Mouse (Mus musculus) olfactory bulb, adult 2 months (tissue): ENCODE measurements around the gene 1700001C19Rik. TPM values are rescaled to one million over a fixed set of nuclear protein-coding genes. Genes with fewer than 3 reads are reported as not detected.

ENCODE experiments used
- H3K27ac ChIP-seq: fragments of 200-500 bp; 2 replicates; pipeline ENCODE4 v1.5.1; 2012; ENCODE audit warnings: low read depth, low read length; ENCODE audit not compliant: insufficient read depth
- H3K4me1 ChIP-seq: fragments of 200-500 bp; 2 replicates; pipeline ENCODE4 v1.6.1; 2012; ENCODE audit warnings: low read length; ENCODE audit not compliant: control insufficient read depth, insufficient read depth
- H3K4me3 ChIP-seq: fragments of 200-500 bp; 2 replicates; pipeline ENCODE4 v1.5.1; 2012; ENCODE audit warnings: mild to moderate bottlenecking, low read depth, low read length, moderate library complexity; ENCODE audit not compliant: insufficient read depth
- CTCF ChIP-seq: fragments of 200-500 bp; IDR thresholded peaks from 2 replicates; pipeline ENCODE4 v1.5.1; 2012; ENCODE audit warnings: low read depth, mild to moderate bottlenecking, low read length, moderate library complexity; ENCODE audit not compliant: insufficient read depth
- POLR2A ChIP-seq: fragments of 200-500 bp; IDR thresholded peaks from 2 replicates; pipeline ENCODE4 v1.6.1; 2012; ENCODE audit warnings: mild to moderate bottlenecking, low read depth, low read length, moderate library complexity; ENCODE audit not compliant: insufficient read depth
- WGBS: fragments of 180-500 bp; shearing (Covaris S2); methylation state at CpG from one replicate; pipeline ENCODE4 v1.1.7; 2018; 5-methylcytosine and 5-hydroxymethylcytosine counted together
- polyA plus RNA-seq: library from polyadenylated mRNA; stranded (reverse); fragments of >200 nt; gene quantifications from 2 replicates; pipeline ENCODE4 v1.2.4, GENCODE M21; 2012; ENCODE audit warnings: low replicate concordance; ENCODE audit not compliant: missing spikeins, insufficient read depth, insufficient read length

1700001C19Rik gene
- polyA plus RNA-seq, 1 experiment, result not detected

DNA sequence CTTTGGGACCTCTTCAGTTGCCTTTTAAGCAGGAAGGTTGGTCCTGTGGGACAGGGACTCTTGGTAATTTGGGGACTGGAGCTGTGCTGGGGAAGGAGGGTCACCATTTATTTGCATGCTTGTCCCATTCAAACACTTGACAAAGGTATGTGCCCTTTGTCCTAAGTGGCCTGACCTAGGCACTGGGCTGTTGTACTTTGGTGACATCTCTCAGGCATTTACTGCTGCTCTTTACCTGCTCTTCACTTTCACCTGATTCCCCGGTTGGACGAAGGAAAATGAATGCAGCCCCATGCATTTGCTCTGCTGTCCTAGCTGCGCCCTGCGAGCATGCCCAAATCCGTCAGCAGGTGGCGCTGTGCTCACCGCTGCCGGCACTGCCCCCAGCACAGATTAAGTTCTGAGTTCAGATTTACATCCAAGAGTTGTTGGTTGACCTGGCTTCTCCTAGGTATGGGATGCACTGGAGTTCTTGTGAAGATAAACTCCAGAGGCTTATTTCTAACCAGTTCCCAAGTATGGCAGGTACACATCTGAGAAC is 36.3 kb upstream of the 1700001C19Rik start:
- TF ChIP-seq POLR2A (no peak), CTCF (peak; percentile 57; the same call in 1 of the 2 replicates)
- H3K4me3 ChIP-seq, result no peak overlapping the region
- peaks cover 6% of the 10 kb centered on the region for H3K4me1 ChIP-seq
- 16% methylated on average over 8 of the region's 8 CpGs for WGBS
- no peak overlapping the region for H3K27ac ChIP-seq

DNA sequence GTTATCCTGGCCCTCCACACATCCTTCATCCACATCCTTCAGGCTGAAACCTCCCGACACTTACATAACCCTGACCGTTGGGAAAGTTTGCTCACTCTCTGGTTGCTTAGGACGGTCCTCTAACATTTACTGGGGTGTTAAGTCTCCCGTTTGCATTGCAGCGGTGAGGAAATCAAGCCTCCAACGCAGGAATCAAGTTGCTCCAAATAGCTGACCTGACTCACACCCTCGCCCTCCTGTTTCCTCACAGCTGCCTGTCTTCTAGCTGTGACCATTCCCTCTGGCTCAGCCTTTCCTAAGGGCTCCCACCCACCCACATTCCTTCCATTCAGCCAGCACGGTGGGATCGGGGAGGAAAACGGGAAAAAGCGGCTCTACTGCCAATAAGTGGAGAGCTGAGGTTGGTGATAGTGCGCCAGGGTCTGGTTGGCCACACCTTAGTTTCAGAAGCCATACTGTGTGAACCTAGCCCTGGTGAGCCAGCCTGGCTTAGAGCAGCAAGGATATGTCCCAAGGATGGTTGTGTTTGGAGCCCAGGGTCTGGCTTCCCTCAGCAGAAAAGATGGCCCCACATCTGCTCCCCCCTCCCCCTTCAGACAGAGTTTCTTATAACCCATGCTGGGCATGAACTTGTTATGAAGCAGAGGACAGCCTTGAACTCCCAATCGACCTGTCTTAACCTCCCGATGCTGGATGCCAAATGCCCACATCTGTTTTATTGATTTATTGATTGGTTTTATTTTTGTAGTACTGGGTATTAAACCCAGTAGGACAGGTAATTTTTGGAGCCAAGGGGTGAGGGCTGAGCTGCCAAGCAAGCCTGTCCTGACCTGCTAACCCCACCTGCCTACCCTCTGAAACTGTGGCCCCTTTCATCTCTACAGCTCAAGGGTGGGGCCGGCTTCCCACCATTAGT is 35.5 kb upstream of the 1700001C19Rik start:
- TF ChIP-seq POLR2A, result no peak
- no peak for TF ChIP-seq CTCF
- Histone ChIP-seq H3K27ac (no peak overlapping the region), H3K4me1 (peaks cover 8% of the 10 kb centered on the region), H3K4me3 (no peak overlapping the region)
- 62% methylated on average over 15 of the region's 15 CpGs for WGBS

DNA sequence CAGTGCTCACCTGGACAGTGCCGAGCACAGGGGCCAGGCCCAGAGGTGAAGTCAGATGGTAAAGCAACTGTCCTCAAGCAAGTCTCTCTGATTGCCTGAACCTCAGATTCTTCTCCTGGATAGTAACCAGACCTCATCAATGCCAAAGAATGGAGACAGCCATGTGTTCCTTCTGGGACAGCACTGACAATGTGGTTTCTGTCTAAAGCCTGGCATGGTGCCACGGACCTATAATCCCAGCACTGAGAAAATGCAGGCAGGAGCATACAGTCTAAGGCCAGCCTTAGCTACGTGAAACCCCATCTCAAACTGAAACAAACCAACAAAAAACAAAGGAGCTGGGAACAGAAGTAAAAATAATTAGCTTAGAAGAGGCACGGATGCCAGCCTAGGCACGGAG is 33.5 kb upstream of the 1700001C19Rik start:
- H3K4me3 ChIP-seq, result no peak overlapping the region
- TF ChIP-seq CTCF (no peak), POLR2A (no peak)
- no peak overlapping the region for H3K27ac ChIP-seq
- 63% methylated on average over 5 of the region's 5 CpGs for WGBS
- peaks cover 8% of the 10 kb centered on the region for H3K4me1 ChIP-seq

DNA sequence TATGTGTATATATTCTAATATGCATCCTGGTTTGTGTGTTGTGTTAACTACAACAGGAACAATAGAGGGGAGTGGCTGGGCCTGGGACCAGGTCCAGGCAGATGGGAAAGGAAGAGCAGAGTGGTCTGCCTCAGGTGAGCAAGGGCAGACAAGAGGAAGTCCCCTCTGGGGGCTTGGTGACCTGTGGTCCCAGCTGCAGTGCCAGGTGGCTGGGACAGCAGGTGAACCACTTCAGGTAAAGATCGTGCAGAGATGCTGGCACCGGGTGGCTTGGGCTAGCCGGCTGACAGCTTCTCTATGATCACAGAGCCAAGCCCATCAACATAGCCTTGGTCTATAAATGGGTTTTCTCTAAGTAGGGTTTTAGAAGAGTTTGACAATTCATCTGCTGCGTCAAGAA is 32.9 kb upstream of the 1700001C19Rik start:
- Histone ChIP-seq H3K4me3 (no peak overlapping the region), H3K4me1 (peaks cover 8% of the 10 kb centered on the region), H3K27ac (no peak overlapping the region)
- WGBS, result 92% methylated on average over 4 of the region's 4 CpGs
- TF ChIP-seq CTCF, result no peak
- no peak for TF ChIP-seq POLR2A

DNA sequence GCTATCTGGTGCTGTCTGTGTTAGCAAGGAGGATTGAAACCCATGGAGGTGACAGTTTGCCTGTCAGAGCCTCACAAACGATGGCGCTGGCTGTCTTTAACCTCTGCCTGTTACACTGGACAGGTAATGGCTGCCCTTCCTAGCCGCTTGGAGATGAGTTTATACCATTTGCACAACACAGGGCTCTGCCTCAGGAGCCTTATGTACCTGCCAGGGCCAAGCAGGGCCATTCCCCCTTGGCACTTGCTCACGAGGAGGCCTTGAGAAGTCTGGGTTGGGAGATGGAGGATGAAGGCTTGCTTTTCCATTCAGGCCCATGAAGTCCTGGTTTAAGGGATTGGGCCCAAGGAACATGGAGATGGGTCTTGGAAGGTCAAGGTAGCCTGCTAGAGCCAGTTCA is 32.5 kb upstream of the 1700001C19Rik start:
- Histone ChIP-seq H3K4me1 (peaks cover 8% of the 10 kb centered on the region), H3K27ac (no peak overlapping the region), H3K4me3 (no peak overlapping the region)
- no peak for TF ChIP-seq CTCF
- TF ChIP-seq POLR2A, result no peak
- WGBS, result 93% methylated on average over 4 of the region's 4 CpGs

DNA sequence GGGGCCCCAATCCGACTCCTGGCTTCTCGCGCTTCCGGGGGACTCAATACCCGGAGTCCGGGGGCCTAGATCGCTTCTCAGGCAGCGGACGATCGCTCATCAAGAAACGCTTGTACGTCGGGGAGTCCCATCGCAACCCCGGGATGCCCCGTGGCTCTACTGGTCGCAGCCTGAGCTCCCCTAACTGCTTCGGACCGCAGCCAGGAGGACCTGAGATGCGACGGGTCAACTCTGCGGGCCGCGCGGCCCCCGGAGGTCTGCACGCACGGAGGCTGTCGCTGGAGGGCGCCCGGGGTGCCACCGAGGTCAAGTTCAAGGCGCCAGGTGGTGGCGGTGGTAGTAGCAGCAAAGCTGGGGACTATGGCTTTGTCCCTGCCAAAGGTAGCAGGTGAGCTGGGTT is 31.3 kb upstream of the 1700001C19Rik start:
- peaks cover 8% of the 10 kb centered on the region for H3K4me1 ChIP-seq
- H3K4me3 ChIP-seq, result no peak overlapping the region
- WGBS, result 15% methylated on average over 34 of the region's 34 CpGs
- TF ChIP-seq POLR2A (no peak), CTCF (no peak)
- H3K27ac ChIP-seq, result no peak overlapping the region

DNA sequence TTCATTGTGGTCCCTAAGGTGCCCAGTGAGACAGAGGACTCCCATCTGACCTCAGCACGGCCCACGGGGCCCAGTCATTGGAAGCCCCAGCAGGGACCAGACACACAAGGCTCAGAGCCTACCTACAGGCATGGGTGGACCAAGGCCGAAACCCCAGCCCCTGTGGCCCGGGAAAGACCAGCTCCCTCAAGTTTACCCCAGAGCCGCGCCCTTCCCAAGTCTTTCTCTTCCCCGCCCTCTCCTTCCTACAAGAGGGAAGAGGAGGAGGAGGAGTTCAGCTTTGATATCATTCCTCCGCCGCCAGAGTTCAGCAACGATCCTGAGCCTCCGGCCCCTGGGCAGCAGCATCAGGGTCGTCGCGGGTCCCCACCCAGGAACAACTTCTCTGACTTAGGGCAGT is 30.9 kb upstream of the 1700001C19Rik start:
- WGBS, result 36% methylated on average over 14 of the region's 14 CpGs
- Histone ChIP-seq H3K27ac (no peak overlapping the region), H3K4me3 (no peak overlapping the region), H3K4me1 (peaks cover 8% of the 10 kb centered on the region)
- TF ChIP-seq CTCF, result no peak
- no peak for TF ChIP-seq POLR2A

DNA sequence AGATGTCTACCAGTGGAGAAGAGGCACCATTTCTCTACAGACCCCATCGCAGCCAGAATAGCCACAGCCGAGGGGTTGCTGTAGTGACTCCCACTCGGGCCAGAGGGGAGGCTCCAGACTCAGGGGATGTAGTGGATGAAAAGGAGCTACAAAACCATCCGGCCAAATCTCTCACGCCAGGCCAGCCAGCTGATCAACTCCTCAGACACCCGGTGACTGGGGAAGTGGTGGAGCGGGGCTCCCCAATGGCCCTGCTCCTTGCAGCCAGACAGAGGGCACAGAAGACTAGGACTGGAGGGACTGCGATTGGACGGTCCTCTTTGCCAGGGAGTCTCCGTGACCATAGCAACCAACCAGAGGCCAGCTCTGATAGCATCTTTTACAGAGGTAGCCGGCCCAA is 30.5 kb upstream of the 1700001C19Rik start:
- TF ChIP-seq POLR2A (no peak), CTCF (no peak)
- 73% methylated on average over 11 of the region's 11 CpGs for WGBS
- H3K4me1 ChIP-seq, result peaks cover 7% of the 10 kb centered on the region
- no peak overlapping the region for H3K4me3 ChIP-seq
- no peak overlapping the region for H3K27ac ChIP-seq

DNA sequence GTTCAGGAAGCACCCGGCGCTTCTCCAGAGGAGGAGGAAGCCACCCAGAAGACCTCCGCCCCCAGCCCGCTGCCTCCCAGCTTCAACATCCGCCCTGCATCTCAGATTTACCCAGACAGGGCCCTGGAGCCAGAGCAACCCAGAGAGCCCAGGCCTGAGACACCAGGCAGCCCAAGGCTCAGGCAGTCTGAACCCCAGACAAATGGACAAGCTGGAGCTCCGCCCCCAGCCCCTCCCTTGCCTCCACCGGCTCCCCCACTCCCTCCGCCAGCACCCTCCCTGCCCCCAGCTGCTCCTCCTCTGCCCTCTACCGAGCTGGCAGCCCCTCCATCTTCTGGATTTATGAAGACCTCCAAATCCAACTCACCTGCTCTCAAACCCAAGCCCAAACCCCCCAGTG is 29.1 kb upstream of the 1700001C19Rik start:
- 51% methylated on average over 9 of the region's 9 CpGs for WGBS

More for the DNA sequence above, 29.1 kb upstream of the 1700001C19Rik start:
- peaks cover 3% of the 10 kb centered on the region; the same call in 1 of the 2 replicates for H3K4me1 ChIP-seq
- no peak overlapping the region for H3K4me3 ChIP-seq
- TF ChIP-seq CTCF (no peak), POLR2A (no peak)
- H3K27ac ChIP-seq, result no peak overlapping the region
